Mouse (Mus musculus) liver, postnatal 0 days (tissue): Measurements from ENCODE around the gene Padi2. TPM values are rescaled to one million over a fixed set of nuclear protein-coding genes. Genes with fewer than 3 reads are reported as not detected.

Experiments used
- ATAC-seq: fragments of 200-750 bp; cut with Nextera tagmentation; 2 replicates; pipeline ENCODE4 v1.8.0; 2017; ENCODE audit warnings: mild to moderate bottlenecking, moderate library complexity
- DNase-seq: peaks from one replicate; pipeline ENCODE4 v3.0.0-alpha.2; 2016
- H3K27ac ChIP-seq: fragments of 300-500 bp; sonication (generic); 2 replicates; pipeline ENCODE4 v1.5.1; 2014; ENCODE audit warnings: antibody characterized with exemption, moderate library complexity, mild to moderate bottlenecking, low read depth
- H3K27me3 ChIP-seq: fragments of 300-500 bp; sonication (generic); 2 replicates; pipeline ENCODE4 v1.6.1; 2014; ENCODE audit warnings: low read length, control low read depth, mixed read lengths; ENCODE audit not compliant: insufficient read depth
- H3K36me3 ChIP-seq: fragments of 300-500 bp; sonication (generic); replicated peaks from 2 replicates; pipeline ENCODE4 v1.6.1; 2014; ENCODE audit warnings: mild to moderate bottlenecking, control low read depth, low read length, moderate library complexity, mixed read lengths; ENCODE audit not compliant: insufficient read depth
- H3K4me1 ChIP-seq: fragments of 300-500 bp; sonication (generic); 2 replicates; pipeline ENCODE4 v1.6.1; 2014; ENCODE audit warnings: antibody characterized with exemption, mild to moderate bottlenecking, control low read depth; ENCODE audit not compliant: insufficient read depth
- H3K4me2 ChIP-seq: fragments of 300-500 bp; sonication (generic); 2 replicates; pipeline ENCODE4 v1.6.1; 2014; ENCODE audit warnings: low read depth, mild to moderate bottlenecking, low read length, moderate library complexity, mixed read lengths
- H3K4me3 ChIP-seq: fragments of 300-500 bp; sonication (generic); 2 replicates; pipeline ENCODE4 v1.5.1; 2014; ENCODE audit warnings: low read depth, low read length
- H3K9ac ChIP-seq: fragments of 300-500 bp; sonication (generic); replicated peaks from 2 replicates; pipeline ENCODE4 v1.6.1; 2014; ENCODE audit warnings: mild to moderate bottlenecking, moderate library complexity
- H3K9me3 ChIP-seq: fragments of 300-500 bp; sonication (generic); 2 replicates; pipeline ENCODE4 v1.6.1; 2016; ENCODE audit warnings: mild to moderate bottlenecking, control low read depth, low read length, mixed read lengths
- CTCF ChIP-seq: sonication (generic); IDR thresholded peaks from 2 replicates; pipeline ENCODE4 v1.5.1; 2016; ENCODE audit warnings: antibody characterized with exemption, low read depth
- EP300 ChIP-seq: IDR thresholded peaks from 2 replicates; pipeline ENCODE4 v1.6.1; 2016; ENCODE audit warnings: antibody characterized with exemption, low read depth, mild to moderate bottlenecking
- WGBS: fragments of 180-500 bp; shearing (Covaris S2); extraction: QIAGEN DNeasy Blood & Tissue Kit; methylation state at CpG from one replicate; pipeline ENCODE4 v1.1.7; 2014; ENCODE audit not compliant: insufficient replicate concordance; 5-methylcytosine and 5-hydroxymethylcytosine counted together
- polyA plus RNA-seq: library from polyadenylated mRNA; unstranded; fragments of >200 nt; fragmentation: Nextera tagmentation; extraction: Ambion mirVana; gene quantifications from 2 replicates; pipeline ENCODE4 v1.2.1, GENCODE M21; 2015

Padi2 gene
- polyA plus RNA-seq, 1 experiment from 2014 or later, result 2.1 TPM

DNA sequence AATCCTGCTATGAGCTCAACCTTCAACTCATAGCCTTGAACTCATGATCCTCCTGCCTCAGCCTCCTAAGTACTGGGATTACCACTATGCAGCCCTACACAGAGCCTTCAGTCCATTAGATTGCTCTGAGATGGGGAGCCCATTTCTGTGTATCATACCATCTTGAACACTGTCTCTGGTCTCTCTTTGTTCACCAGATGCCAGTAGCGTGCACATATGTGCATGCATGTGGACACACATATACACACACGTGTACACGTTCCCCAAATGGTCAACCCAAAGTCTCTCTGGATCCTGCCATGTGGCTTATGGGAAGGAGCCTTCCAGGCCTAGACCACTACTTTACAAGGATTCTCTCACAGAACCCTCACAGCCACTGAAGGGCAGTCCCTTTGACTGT, 23.2 kb upstream of the Padi2 start:
- H3K4me2 ChIP-seq, result no peak overlapping the region
- H3K27ac ChIP-seq, result no peak overlapping the region
- H3K4me3 ChIP-seq, result no peak overlapping the region
- H3K27me3 ChIP-seq, result 0 out of 2 replicates have a peak, but pooled peaks cover 3% of the 10 kb centered on the region
- no peak overlapping the region for H3K9ac ChIP-seq
- DNase-seq (no peak), ATAC-seq (no peak)
- peaks cover 5% of the 10 kb centered on the region; the same call in 1 of the 2 replicates for H3K9me3 ChIP-seq
- no peaks in the 10 kb centered on the region for H3K36me3 ChIP-seq
- H3K4me1 ChIP-seq, result no peaks in the 10 kb centered on the region
- no peak for TF ChIP-seq EP300
- 94% methylated on average over 3 of the region's 3 CpGs for WGBS

DNA sequence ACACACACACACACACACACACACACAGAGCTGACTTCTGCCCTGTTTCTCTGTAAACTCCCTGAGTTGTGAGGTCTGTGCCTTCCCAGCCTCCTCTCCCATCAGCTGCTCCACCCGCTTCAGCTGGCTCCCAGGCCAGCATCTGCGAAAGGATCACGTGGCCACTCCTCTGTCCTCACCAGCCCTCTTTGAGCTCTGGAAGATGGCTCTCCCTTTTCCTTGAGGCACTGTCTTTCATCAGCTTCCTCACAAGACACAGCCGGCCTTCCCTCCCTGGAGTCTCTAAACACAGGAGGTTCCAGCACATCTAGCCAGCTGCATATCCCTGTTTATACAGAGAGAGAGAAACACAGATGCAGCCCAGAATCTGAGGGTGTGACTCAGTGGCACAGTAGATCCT, 22.3 kb upstream of the Padi2 start:
- DNase-seq (peak; percentile 9), ATAC-seq (no peak)
- WGBS, result 39% methylated on average over 4 of the region's 4 CpGs
- H3K4me3 ChIP-seq, result no peak overlapping the region
- no peak overlapping the region for H3K4me2 ChIP-seq
- H3K9ac ChIP-seq, result no peak overlapping the region
- no peak overlapping the region for H3K27ac ChIP-seq
- 0 out of 2 replicates have a peak, but pooled peaks cover 3% of the 10 kb centered on the region for H3K27me3 ChIP-seq
- TF ChIP-seq CTCF (no peak), EP300 (no peak)
- H3K9me3 ChIP-seq, result peaks cover 5% of the 10 kb centered on the region; the same call in 1 of the 2 replicates
- no peaks in the 10 kb centered on the region for H3K36me3 ChIP-seq
- no peaks in the 10 kb centered on the region for H3K4me1 ChIP-seq

DNA sequence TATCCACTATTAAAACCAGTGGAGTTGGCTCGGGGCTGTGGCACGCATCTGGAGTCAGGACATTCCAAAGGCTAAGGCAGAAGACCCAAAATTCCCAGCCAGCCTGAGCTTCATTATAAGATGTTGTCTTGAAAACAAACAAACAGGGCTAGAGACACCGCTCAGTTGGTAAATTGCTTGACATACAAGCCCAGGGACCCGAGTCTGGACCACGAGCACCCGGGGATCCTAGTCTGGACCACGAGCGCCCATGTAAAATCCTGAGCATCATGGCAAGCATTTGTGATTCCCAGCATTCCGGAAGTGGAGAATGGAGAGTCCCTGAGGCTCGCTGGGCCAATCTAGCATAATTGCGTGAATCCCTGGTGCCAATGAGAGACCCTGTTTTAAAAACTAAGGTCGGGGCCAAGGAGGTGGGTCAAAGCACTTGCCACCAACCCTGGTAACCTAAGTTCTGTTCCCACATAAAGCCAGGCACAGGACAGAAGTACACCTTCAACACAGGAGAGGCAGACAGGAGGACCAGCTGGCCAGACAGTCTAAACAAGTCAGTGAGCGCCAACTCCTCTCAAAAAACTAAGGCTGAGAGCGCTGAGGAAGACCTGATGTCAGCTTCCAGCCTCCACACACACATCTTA, 14.5 kb upstream of the Padi2 start:
- H3K9me3 ChIP-seq, result 0 out of 2 replicates have a peak, but pooled peaks cover 4% of the 10 kb centered on the region
- no peak for ATAC-seq
- no peak overlapping the region for H3K9ac ChIP-seq
- H3K36me3 ChIP-seq, result no peaks in the 10 kb centered on the region
- TF ChIP-seq CTCF (no peak), EP300 (no peak)
- H3K27ac ChIP-seq, result no peak overlapping the region
- no peak for DNase-seq
- no peak overlapping the region for H3K4me3 ChIP-seq
- H3K27me3 ChIP-seq, result no peaks in the 10 kb centered on the region
- 82% methylated on average over 14 of the region's 14 CpGs for WGBS
- H3K4me1 ChIP-seq, result no peaks in the 10 kb centered on the region
- no peak overlapping the region for H3K4me2 ChIP-seq

DNA sequence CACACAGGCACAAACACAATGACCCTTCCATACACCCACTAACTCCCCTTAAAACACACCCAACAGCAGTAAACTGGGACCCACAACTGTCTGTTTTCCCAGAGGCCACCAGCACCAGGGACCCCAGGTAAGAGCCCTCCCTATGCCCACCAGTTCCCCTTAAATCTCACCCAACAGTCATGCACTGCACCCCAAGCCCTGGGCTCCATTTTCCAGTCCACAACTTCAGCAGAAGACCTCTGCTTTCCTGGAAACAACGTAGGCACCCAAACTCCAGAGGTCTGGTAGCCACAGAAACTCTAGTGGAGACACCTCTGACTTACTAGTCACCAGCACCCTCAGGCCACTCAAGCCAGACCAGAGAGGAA, 14.0 kb upstream of the Padi2 start:
- H3K9ac ChIP-seq, result no peak overlapping the region
- no peak for DNase-seq
- H3K27ac ChIP-seq, result no peak overlapping the region
- H3K36me3 ChIP-seq, result no peaks in the 10 kb centered on the region
- no peaks in the 10 kb centered on the region for H3K4me1 ChIP-seq
- no peaks in the 10 kb centered on the region for H3K27me3 ChIP-seq
- TF ChIP-seq EP300, result no peak
- no peak overlapping the region for H3K4me3 ChIP-seq
- 59% methylated on average over 1 of the region's 1 CpGs for WGBS
- H3K4me2 ChIP-seq, result no peak overlapping the region
- H3K9me3 ChIP-seq, result 0 out of 2 replicates have a peak, but pooled peaks cover 4% of the 10 kb centered on the region
- no peak for ATAC-seq

DNA sequence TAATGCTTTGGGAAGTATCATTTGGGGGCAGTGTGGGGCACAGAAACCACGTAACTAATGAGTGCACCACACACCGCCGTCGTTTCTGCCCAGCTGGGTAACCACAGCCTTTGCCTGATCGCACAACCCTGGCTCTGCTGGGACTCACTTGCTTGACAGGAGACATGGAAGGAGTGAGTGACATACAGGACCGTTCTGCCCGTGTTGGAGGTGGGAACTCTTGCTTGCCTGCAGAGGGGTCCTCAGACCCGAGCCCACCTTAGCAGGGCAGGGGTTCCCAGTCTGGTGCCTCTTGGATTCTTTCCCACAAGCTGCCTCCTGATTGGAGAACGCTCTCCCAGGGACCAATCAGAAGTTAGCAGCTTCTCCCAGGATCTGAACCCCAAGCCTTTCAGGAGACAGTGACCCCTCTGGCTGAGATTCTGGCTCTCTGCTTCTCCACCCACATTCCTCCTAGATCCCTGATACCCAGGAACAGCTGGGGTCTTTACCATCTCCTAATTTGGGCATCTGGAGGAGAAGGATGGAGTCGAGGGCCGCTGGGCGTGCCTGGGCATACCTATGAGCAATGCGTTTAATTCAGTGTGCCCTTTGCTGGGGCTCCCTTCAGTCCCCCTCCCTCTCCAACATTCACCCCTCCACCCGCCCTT, 1.2 kb upstream of the Padi2 start:
- Histone ChIP-seq H3K4me2 (peak overlapping the region; percentile 68; the same call in 1 of the 2 replicates), H3K4me3 (no peak overlapping the region), H3K9ac (no peak overlapping the region), H3K36me3 (no peaks in the 10 kb centered on the region), H3K27me3 (peaks cover 27% of the 10 kb centered on the region), H3K27ac (no peak overlapping the region), H3K4me1 (peaks cover 16% of the 10 kb centered on the region), H3K9me3 (no peaks in the 10 kb centered on the region)
- DNase-seq (no peak), ATAC-seq (no peak)
- 29% methylated on average over 14 of the region's 14 CpGs for WGBS
- TF ChIP-seq CTCF, result no peak
- no peak for TF ChIP-seq EP300

DNA sequence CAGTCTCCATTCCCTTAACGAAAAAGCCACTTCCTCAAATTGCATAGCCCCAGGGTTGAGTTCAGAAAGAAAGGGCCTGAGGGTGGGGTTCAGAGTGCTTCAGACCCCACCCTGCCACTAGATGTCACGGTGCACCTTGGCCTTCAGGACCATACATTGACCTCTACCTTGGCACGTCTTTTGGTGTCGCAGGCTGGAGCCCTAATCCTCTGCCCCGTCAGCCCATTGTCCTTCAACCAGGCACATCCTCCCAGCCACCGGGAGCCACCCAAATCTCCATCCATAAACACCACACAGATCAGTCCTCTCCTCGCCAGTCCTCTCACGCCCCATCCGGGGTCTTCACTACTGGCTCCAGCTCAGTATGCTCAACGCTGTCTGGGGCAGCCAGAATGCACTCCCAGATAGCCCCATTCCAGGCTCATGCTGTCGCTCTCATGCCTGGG, 695 bp upstream of the Padi2 start:
- Histone ChIP-seq H3K27me3 (peaks cover 27% of the 10 kb centered on the region), H3K4me3 (peak overlapping the region; percentile 41), H3K4me1 (peaks cover 16% of the 10 kb centered on the region), H3K9me3 (no peaks in the 10 kb centered on the region), H3K27ac (0 out of 2 replicates have a peak overlapping the region, but pooled peaks have one; percentile 7), H3K36me3 (no peaks in the 10 kb centered on the region), H3K4me2 (peak overlapping the region; percentile 68), H3K9ac (0 out of 2 replicates have a peak overlapping the region, but pooled peaks have one; percentile 16)
- TF ChIP-seq CTCF (peak; percentile 53), EP300 (no peak)
- 13% methylated on average over 11 of the region's 11 CpGs for WGBS
- ATAC-seq, result peak; percentile 11; the same call in 1 of the 2 replicates
- no peak for DNase-seq
